Mouse (Mus musculus) hindbrain, embryonic 10.5 days (tissue): Measurements from ENCODE around the gene Gpatch1. TPM values are rescaled to one million over a fixed set of nuclear protein-coding genes. Genes with fewer than 3 reads are reported as not detected.
A peak's percentile ranks its signal among the peaks of the same experiment; 100 is the strongest.

Experiments used
- DNase-seq: peaks from one replicate; pipeline ENCODE4 v3.0.0-alpha.2; 2017; ENCODE audit warnings: low spot score
- H3K27ac ChIP-seq: fragments of 300-500 bp; sonication (generic); 2 replicates; pipeline ENCODE4 v1.5.1; 2016; ENCODE audit warnings: mild to moderate bottlenecking, moderate library complexity
- H3K27me3 ChIP-seq: fragments of 300-500 bp; sonication (generic); 2 replicates; pipeline ENCODE4 v1.6.1; 2016; ENCODE audit warnings: mild to moderate bottlenecking; ENCODE audit not compliant: poor library complexity, insufficient read depth, severe bottlenecking
- H3K36me3 ChIP-seq: fragments of 300-500 bp; sonication (generic); 2 replicates; pipeline ENCODE4 v1.6.1; 2016; ENCODE audit warnings: mild to moderate bottlenecking, moderate library complexity
- H3K4me1 ChIP-seq: fragments of 300-500 bp; sonication (generic); replicated peaks from 2 replicates; pipeline ENCODE4 v1.6.1; 2016; ENCODE audit warnings: mild to moderate bottlenecking
- H3K4me3 ChIP-seq: fragments of 300-500 bp; sonication (generic); 2 replicates; pipeline ENCODE4 v1.5.1; 2016; ENCODE audit warnings: mild to moderate bottlenecking, moderate library complexity
- H3K9me3 ChIP-seq: fragments of 300-500 bp; sonication (generic); 2 replicates; pipeline ENCODE4 v1.6.1; 2016; ENCODE audit warnings: mild to moderate bottlenecking, moderate library complexity
- WGBS: fragments of 180-500 bp; shearing (Covaris S2); methylation state at CpG from one replicate; pipeline ENCODE4 v1.1.7; 2016; 5-methylcytosine and 5-hydroxymethylcytosine counted together
- polyA plus RNA-seq: library from polyadenylated mRNA; unstranded; fragments of >200 nt; fragmentation: Nextera tagmentation; extraction: Ambion mirVana; gene quantifications from 2 replicates; pipeline ENCODE4 v1.2.1, GENCODE M21; 2016

Gene Gpatch1
- polyA plus RNA-seq = 15.3 and 16.5 TPM in 2 replicates

DNA sequence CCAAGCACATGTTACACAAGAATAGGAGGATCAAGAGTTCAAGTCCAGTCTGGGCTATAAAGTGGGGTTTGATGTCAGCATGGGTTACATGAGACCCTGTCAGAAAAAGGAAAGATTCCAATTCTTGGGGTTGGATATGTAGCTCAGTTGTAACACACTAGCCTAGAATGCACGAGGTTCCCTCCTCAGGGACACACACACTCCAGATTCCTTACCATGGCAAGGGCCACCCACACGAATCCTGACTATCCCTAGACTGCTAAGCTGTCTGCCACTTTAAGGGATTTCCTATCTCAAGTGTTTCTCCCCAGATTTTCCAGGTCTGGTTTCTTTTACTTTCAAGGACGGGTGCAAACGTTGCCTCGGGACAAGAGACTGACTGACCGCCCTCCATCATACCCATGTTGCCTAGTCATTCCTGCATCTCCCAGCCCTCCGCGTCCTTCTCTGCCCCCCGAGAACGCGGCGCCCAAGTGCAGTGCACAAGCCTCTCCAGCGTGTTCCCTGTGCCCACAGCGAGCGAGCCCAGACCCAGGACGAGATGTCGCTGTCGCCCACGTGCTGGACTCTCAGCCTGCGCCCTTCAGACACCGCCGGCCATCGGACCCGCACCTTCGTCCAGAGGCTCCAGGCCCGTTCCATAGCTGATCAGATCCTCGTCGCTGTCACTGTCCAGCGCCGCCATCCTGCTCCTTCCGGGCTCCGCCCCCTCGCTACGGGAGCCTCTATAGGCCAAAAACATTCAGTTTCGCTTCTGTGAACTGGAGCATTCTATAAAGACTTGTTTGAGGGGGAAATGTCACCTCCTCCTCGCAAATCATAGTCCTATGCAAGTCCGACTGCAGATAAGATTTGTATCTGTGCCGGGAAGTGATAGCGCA is at the start of gene Gpatch1:
Gene Gpatch1, minus strand, starts transcription at position 712 of the 881 bp plus-strand sequence.
- peak within 1 kb of the TSS; percentile 94 for H3K4me3 ChIP-seq
- H3K9me3 ChIP-seq = no peaks in the 10 kb centered on the region
- no peaks in the 10 kb centered on the region for H3K27me3 ChIP-seq
- WGBS = 1% methylated on average over 39 of the region's 39 CpGs
- no peaks in the 10 kb centered on the region for H3K36me3 ChIP-seq
- H3K27ac ChIP-seq = peak within 1 kb of the TSS; percentile 89
- peaks cover 33% of the 10 kb centered on the region for H3K4me1 ChIP-seq
- DNase-seq = peak; percentile 90

DNA sequence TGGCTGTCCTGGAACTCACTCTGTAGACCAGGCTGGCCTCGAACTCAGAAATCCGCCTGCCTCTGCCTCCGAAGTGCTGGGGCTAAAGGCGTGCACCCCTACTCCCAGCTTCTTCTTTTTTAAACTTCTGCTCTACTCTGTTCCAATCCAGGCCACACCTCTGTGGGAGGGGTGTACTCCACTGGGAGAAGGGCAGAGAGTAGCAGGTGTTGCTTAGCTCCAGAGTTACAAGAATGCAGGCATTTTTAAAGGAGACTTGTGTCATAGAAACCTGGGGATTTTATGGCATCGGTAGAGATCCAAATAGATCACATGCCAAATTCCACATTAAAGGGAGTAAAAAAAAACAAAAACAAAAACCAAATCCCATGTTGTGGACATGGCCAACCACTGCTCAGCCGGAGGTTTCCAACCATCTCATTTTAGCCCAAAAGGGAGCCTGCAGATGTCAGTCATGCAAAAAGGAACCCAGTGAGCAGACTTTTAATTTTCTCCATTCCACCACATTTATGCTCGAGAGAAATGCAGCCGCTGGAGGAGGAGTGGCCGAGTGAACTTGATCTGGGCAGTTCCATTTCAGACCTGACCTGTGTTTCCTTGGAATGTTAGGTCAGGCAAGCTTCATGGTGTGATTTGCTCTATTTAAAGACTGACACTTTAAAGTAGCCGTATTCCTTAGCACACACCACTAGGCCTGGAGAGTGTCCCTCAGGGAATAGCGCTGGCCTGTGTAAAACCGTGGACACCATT is 47.1 kb upstream of the Gpatch1 start:
- Histone ChIP-seq H3K27ac (no peak overlapping the region), H3K4me1 (peaks cover 12% of the 10 kb centered on the region), H3K36me3 (peaks cover 8% of the 10 kb centered on the region; the same call in 1 of the 2 replicates), H3K9me3 (peaks cover 5% of the 10 kb centered on the region; the same call in 1 of the 2 replicates), H3K27me3 (no peaks in the 10 kb centered on the region), H3K4me3 (no peak overlapping the region)
- DNase-seq = no peak
- 73% methylated on average over 12 of the region's 12 CpGs for WGBS

DNA sequence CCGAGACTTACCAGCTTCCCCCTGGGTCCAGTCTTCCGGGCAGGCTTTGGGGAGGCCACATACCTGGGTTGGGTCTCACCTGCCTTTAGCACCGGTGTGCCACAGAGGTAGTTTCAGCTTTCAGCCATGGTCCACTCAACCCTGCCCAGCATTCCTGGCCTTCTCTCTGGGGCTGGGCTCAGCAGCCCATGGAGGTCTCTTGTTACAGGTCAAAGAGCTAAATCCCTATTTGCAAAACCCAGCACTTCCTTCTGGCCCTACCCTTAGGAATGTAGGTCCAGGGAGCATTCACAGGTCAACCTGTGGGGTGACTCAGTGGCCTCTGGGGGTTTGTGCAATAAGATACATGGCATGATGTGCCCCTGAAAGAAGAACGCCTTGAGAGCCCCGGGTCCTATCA is 44.6 kb upstream of the Gpatch1 start:
- no peak for DNase-seq
- H3K27ac ChIP-seq = peak overlapping the region; percentile 59; the same call in 1 of the 2 replicates
- H3K36me3 ChIP-seq = peaks cover 5% of the 10 kb centered on the region; the same call in 1 of the 2 replicates
- 71% methylated on average over 5 of the region's 5 CpGs for WGBS
- no peaks in the 10 kb centered on the region for H3K27me3 ChIP-seq
- H3K4me3 ChIP-seq = no peak overlapping the region
- H3K4me1 ChIP-seq = peaks cover 12% of the 10 kb centered on the region
- H3K9me3 ChIP-seq = 0 out of 2 replicates have a peak, but pooled peaks cover 3% of the 10 kb centered on the region

DNA sequence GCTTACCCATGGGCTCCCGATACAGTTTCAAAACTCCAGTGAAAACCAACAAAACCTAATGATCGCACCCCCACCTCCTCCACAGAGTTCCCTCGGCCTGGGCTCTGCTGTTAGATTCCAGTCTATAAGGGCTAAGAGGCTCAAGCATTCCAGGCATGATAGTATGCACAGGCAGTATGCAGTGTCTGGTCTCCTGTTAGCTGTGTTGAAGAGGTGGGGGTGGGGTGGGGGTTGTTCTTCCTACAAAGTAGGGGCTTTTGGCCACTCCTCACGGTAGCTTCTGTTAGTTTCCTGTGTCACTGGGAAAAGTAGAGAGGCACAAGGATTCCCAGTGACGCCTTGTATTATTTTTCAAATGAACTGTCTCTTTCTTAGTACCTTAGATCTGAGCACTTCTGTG is 44.0 kb upstream of the Gpatch1 start:
- Histone ChIP-seq H3K9me3 (0 out of 2 replicates have a peak, but pooled peaks cover 3% of the 10 kb centered on the region), H3K27ac (no peak overlapping the region)
- 71% methylated on average over 5 of the region's 5 CpGs for WGBS

DNA sequence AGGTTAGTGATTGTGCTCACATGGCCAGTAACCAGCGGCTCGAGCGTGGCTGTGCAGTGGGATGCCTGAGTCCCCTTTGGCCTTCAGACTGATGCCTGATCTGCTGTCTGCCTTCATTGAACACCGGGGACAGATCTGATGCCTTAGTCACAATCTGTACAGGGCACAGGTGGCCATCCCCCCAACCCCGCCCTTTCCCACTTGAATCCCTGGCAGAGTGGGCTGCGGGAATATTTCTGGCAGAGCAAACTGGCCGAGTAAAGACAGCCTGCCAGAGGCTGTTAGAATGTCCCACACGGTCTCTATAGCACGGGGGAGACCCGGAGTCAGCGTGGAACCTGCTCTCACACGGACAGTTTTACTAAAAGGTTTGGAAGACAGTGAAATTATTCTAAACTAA is 39.4 kb upstream of the Gpatch1 start:
- Histone ChIP-seq H3K36me3 (no peaks in the 10 kb centered on the region), H3K4me3 (no peak overlapping the region), H3K4me1 (peaks cover 6% of the 10 kb centered on the region), H3K9me3 (no peaks in the 10 kb centered on the region), H3K27ac (no peak overlapping the region), H3K27me3 (no peaks in the 10 kb centered on the region)
- no peak for DNase-seq
- WGBS = 88% methylated on average over 12 of the region's 12 CpGs

More for the DNA sequence above, 44.0 kb upstream of the Gpatch1 start:
- Histone ChIP-seq H3K36me3 (peaks cover 5% of the 10 kb centered on the region; the same call in 1 of the 2 replicates), H3K27me3 (no peaks in the 10 kb centered on the region), H3K4me1 (peaks cover 12% of the 10 kb centered on the region), H3K4me3 (no peak overlapping the region)
- DNase-seq = no peak

DNA sequence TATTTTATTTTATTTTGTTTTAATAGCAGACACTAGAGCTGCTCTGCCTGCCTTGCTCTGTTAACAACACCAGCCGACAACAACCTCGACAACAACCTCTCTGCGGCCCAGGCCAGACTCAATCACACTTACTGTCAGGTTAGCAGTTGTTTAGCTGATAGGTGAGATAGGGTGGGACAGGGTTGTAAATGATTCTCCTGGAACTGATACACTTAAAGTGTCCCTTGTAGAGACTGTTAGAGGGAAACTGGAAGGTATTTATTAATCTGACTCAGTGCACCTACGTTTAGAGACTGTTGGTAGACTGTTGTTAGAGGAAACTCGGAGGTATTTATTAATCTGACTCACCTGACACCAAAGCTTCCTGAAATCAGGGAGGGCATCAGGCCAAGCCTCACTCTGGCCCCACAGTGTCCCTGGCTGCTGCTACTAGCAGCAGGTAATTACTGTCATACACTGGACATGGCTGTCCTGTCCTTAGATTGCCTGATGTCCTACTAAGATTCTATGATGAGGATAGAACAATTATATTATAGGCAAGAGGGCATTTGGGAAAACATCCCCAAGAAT is 37.1 kb upstream of the Gpatch1 start:
- Histone ChIP-seq H3K4me3 (no peak overlapping the region), H3K9me3 (no peaks in the 10 kb centered on the region), H3K27me3 (no peaks in the 10 kb centered on the region), H3K4me1 (no peaks in the 10 kb centered on the region), H3K36me3 (no peaks in the 10 kb centered on the region), H3K27ac (no peak overlapping the region)
- 88% methylated on average over 5 of the region's 5 CpGs for WGBS
- DNase-seq = no peak

DNA sequence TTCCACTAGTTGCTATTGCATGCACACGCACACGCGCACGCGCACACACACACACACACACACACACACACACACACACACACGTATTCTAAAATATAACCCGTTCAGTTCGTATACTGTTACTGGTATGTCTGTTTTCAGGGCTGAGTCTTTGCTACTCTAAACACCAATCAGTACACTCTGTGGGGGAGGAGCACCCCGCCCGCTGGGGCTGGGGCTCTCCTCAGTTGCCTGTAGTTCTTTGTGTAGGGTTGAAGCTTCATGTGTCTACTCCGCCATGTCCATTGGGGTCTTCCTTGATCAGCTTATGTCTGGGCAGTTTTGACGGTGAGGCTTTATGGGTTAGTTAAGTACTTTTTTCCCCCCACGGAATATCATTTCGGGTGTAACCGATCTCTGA is 35.1 kb upstream of the Gpatch1 start:
- no peak overlapping the region for H3K4me3 ChIP-seq
- H3K9me3 ChIP-seq = no peaks in the 10 kb centered on the region
- H3K27me3 ChIP-seq = no peaks in the 10 kb centered on the region
- DNase-seq = no peak
- H3K27ac ChIP-seq = no peak overlapping the region
- no peaks in the 10 kb centered on the region for H3K4me1 ChIP-seq
- 94% methylated on average over 15 of the region's 15 CpGs for WGBS
- no peaks in the 10 kb centered on the region for H3K36me3 ChIP-seq

DNA sequence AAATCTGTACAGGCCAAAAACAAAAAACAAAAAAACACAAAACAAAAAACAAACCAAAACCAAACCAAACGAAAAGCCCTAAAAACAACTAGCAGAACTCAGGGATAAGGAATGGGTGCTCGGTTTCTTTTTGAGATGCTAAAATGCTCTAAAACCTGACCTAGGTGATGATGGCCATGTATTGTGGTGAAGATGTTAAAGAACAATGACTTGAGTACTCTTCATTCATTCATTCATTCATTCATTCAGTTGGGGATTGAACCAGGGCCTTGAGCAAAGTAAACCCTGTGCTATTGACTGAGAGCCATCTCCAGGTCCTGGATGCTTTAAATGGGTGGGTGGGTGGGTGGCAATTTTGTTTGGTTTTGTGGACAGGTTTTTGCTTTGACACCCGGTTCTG is 32.9 kb upstream of the Gpatch1 start:
- no peaks in the 10 kb centered on the region for H3K36me3 ChIP-seq
- H3K9me3 ChIP-seq = no peaks in the 10 kb centered on the region
- no peaks in the 10 kb centered on the region for H3K27me3 ChIP-seq
- H3K4me1 ChIP-seq = 0 out of 2 replicates have a peak, but pooled peaks cover 4% of the 10 kb centered on the region
- DNase-seq = no peak
- no peak overlapping the region for H3K27ac ChIP-seq
- no peak overlapping the region for H3K4me3 ChIP-seq
- 89% methylated on average over 3 of the region's 3 CpGs for WGBS

DNA sequence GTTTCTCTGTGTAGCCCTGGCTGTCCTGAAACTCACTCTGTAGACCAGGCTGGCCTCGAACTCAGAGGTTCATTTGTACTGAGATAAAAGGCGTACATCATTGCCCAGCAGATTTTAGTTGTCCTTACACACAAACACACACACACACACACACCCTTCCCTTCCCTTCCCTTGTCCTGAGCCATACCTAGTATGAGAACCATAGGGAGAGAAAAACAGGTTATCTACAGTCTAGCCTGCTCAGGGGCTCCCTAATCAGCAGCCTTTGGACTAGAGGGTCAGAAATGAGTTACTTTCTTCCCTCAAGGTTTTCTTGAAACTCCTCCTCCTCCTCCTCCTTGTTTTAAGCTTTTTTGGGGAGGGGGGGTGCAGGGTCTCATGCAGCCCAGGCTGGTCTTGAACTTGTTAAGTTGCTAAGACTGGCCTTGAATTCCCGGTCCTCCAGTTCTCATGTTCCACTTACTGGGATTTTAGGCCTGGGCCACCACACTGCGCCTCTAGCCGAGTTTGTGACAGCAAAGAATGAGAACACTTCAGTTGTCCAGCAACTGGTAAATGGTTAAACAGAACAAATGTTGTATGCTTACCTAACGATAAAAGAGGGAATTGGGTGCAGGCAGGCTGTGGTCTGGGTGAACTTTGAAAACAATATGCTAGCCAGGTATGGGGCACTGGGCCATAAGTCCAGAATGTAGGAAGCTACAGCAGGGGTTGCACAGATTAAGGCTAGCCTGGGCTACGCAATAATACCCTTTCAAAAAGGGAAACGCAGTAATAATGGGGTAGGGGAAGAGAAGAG is 31.8 kb upstream of the Gpatch1 start:
- no peak overlapping the region for H3K27ac ChIP-seq
- H3K9me3 ChIP-seq = no peaks in the 10 kb centered on the region
- no peaks in the 10 kb centered on the region for H3K27me3 ChIP-seq
- 92% methylated on average over 8 of the region's 8 CpGs for WGBS
- no peaks in the 10 kb centered on the region for H3K36me3 ChIP-seq
- H3K4me3 ChIP-seq = no peak overlapping the region
- H3K4me1 ChIP-seq = 0 out of 2 replicates have a peak, but pooled peaks cover 4% of the 10 kb centered on the region
- no peak for DNase-seq

DNA sequence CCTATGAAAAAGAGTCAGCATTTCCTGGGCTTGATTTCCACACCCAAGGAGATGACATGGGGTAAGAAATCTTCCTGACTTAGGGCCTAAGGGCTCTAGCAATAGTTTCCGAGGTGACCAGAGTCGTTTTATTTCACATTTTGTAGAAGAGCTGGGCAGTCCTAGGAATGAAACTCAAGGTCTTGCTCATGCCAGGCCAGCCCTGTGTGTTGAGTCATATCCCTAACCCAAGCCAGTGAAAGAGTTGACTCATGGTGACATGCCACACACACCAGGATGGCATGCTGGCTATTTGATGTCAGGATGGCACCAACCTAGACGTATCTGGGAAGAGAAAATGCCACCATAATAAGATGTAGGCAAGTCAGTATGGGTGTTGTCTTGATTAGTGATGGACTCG is 30.8 kb upstream of the Gpatch1 start:
- Histone ChIP-seq H3K36me3 (no peaks in the 10 kb centered on the region), H3K9me3 (no peaks in the 10 kb centered on the region), H3K4me3 (no peak overlapping the region), H3K27me3 (no peaks in the 10 kb centered on the region), H3K27ac (no peak overlapping the region), H3K4me1 (0 out of 2 replicates have a peak, but pooled peaks cover 4% of the 10 kb centered on the region)
- DNase-seq = no peak
- 89% methylated on average over 4 of the region's 4 CpGs for WGBS

DNA sequence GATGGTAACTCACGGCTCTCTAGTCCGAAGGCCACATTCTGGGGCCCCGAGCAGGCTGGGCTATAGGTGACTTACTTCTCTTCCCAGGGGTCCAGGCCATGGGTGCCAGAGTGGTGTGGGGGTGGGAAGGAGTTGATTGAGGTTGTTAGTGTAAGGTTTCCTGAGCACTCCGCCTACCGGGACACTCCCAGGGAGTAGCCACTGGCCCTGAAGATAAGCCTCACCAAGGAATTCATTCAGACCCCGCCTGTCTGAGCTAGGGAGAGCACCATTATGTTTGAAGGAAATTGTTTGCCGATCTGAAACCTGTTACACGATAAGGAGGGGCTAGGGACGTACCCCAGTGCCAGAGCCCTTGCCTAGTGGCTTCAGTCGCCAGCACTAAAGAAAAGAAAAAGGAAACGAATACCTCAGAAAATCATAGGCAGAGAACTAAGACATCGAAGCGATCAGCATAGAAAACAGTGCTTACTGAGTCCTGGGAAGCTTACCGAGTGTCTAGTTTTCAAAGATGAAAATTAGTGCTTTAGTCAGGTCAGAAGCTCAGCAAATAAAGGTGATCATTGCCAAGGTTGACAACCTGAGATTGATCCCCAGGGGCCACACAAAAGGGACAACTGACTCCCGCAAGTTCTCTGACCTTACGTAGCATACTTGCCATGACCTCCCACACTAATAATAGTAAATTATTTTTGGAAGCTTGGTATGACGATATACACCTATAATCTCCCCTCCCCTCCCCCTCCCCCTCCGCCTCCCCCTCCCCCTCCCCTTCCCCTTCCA is 29.9 kb upstream of the Gpatch1 start:
- no peaks in the 10 kb centered on the region for H3K36me3 ChIP-seq
- no peak overlapping the region for H3K27ac ChIP-seq
- 0 out of 2 replicates have a peak, but pooled peaks cover 4% of the 10 kb centered on the region for H3K4me1 ChIP-seq
- no peaks in the 10 kb centered on the region for H3K9me3 ChIP-seq
- no peak for DNase-seq
- 78% methylated on average over 18 of the region's 18 CpGs for WGBS
- H3K4me3 ChIP-seq = no peak overlapping the region
- H3K27me3 ChIP-seq = no peaks in the 10 kb centered on the region
